Mouse (Mus musculus) cerebral cortex, adult 2 months (tissue): ENCODE results near the gene Btbd35f17.

ENCODE experiments used
- WGBS: fragments of 180-500 bp; shearing (Covaris S2); methylation state at CpG from one replicate; pipeline ENCODE4 v1.1.7; 2018; 5-methylcytosine and 5-hydroxymethylcytosine counted together

Gene Btbd35f17

GRCm38 (mm10) chrX:4370336-4370735, at the start of gene Btbd35f17:
TSS of gene Btbd35f17 (plus strand) at chrX:4370636.
- WGBS: 96% methylated on average over 2 of the region's 4 CpGs
